Mouse (Mus musculus): ENCODE measurements around the gene Wipf3. TPM values are rescaled to one million over a fixed set of nuclear protein-coding genes. Genes with fewer than 3 reads are reported as not detected.

The Wipf3 gene
- polyA plus RNA-seq, 1 experiment from 2014 or later = 0.72 TPM

DNA sequence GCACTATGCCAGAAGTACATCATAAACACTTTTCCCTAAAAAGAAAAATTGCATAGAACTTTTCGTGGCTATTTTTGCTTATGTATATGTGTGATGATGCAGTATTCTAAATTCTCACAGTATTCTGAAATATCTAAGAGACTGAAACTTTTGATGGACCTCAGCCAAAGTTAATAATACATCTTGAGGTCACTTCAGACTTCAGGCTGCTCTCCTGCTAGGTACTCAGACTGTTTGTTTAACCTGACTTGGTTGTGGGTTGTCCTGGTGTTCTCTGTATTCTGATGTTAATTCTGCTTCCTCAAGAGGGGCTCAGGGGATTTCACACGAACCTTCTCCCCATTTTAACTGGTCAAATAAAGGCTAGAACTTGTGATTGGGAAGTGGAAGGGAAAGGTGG lies 24.5 kb upstream of the Wipf3 start:
- WGBS = 68% methylated on average over 2 of the region's 2 CpGs
- H3K9me3 ChIP-seq = no peaks in the 10 kb centered on the region
- no peak overlapping the region for H3K4me3 ChIP-seq
- DNase-seq (ENCODE audit: extremely low spot score, low spot score) = no peak
- no peaks in the 10 kb centered on the region for H3K27me3 ChIP-seq (ENCODE audit: poor library complexity, severe bottlenecking)
- no peak overlapping the region for H3K27ac ChIP-seq
- H3K4me1 ChIP-seq = peaks cover 5% of the 10 kb centered on the region; the same call in 1 of the 2 replicates
- no peaks in the 10 kb centered on the region for H3K36me3 ChIP-seq (replicated peaks)

DNA sequence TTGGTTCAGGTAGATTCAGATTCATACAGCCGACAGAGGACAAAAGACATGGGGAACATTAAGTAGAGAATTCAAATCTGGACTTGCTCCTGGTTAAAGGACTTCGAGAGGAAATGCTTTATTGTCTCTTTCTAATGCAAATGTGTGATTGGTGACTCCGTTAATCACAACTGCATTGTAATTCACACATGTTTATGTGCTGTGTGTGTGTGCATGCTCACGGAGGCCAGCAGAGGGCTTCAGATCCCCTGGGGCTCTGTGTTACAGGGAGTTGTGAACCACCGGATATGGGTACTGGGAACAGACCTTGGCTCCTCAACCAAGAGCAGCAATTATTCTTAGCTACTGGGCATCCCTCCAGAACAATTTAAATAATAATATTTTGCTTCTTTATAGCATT lies 23.3 kb upstream of the Wipf3 start:
- Histone ChIP-seq H3K27me3 (ENCODE audit: poor library complexity, severe bottlenecking) (no peaks in the 10 kb centered on the region), H3K27ac (no peak overlapping the region), H3K36me3 (replicated peaks) (no peaks in the 10 kb centered on the region), H3K4me3 (no peak overlapping the region), H3K9me3 (no peaks in the 10 kb centered on the region), H3K4me1 (peaks cover 5% of the 10 kb centered on the region; the same call in 1 of the 2 replicates)
- no peak for DNase-seq (ENCODE audit: extremely low spot score, low spot score)
- WGBS = 92% methylated on average over 5 of the region's 5 CpGs

GRCm38 (mm10) chr6:54409271-54409670 lies 20.1 kb upstream of the Wipf3 start:
- Histone ChIP-seq H3K4me3 (no peak overlapping the region), H3K4me1 (peaks cover 5% of the 10 kb centered on the region; the same call in 1 of the 2 replicates), H3K9me3 (no peaks in the 10 kb centered on the region), H3K27me3 (ENCODE audit: poor library complexity, severe bottlenecking) (no peaks in the 10 kb centered on the region), H3K36me3 (replicated peaks) (no peaks in the 10 kb centered on the region), H3K27ac (no peak overlapping the region)
- no peak for DNase-seq (ENCODE audit: extremely low spot score, low spot score)
- 58% methylated on average over 6 of the region's 6 CpGs for WGBS

- 85% methylated on average over 4 of the region's 4 CpGs for WGBS
- no peak for DNase-seq (ENCODE audit: extremely low spot score, low spot score)
- Histone ChIP-seq H3K27ac (no peak overlapping the region), H3K9me3 (no peaks in the 10 kb centered on the region), H3K4me1 (peaks cover 5% of the 10 kb centered on the region; the same call in 1 of the 2 replicates), H3K27me3 (ENCODE audit: poor library complexity, severe bottlenecking) (no peaks in the 10 kb centered on the region), H3K36me3 (replicated peaks) (no peaks in the 10 kb centered on the region), H3K4me3 (no peak overlapping the region)
These were observed 19.0 kb upstream of the Wipf3 start for GRCm38 (mm10) chr6:54410451-54410850.

DNA sequence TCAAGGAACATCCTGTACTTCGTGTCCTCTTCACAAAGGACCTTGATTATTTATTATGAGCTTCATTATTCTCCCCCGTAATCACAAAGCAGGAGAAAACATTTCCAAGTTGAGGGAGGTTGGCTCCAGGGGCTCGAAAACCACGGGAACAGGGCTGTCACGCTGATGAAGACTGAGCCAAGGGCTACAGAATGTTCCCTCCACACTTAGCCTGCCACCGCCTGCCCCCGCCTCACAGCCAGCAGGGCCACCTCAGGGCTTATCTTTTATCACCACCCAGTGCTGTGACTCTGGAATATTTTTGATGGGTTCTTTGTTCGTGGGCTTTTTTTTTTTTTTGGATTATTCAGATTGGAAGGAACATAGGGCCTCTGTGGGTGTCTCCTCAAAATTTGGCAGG lies 17.8 kb upstream of the Wipf3 start:
- Histone ChIP-seq H3K4me1 (peaks cover 7% of the 10 kb centered on the region), H3K36me3 (replicated peaks) (no peaks in the 10 kb centered on the region), H3K9me3 (no peaks in the 10 kb centered on the region), H3K27me3 (ENCODE audit: poor library complexity, severe bottlenecking) (no peaks in the 10 kb centered on the region), H3K4me3 (no peak overlapping the region), H3K27ac (no peak overlapping the region)
- 89% methylated on average over 8 of the region's 8 CpGs for WGBS
- no peak for DNase-seq (ENCODE audit: extremely low spot score, low spot score)

DNA sequence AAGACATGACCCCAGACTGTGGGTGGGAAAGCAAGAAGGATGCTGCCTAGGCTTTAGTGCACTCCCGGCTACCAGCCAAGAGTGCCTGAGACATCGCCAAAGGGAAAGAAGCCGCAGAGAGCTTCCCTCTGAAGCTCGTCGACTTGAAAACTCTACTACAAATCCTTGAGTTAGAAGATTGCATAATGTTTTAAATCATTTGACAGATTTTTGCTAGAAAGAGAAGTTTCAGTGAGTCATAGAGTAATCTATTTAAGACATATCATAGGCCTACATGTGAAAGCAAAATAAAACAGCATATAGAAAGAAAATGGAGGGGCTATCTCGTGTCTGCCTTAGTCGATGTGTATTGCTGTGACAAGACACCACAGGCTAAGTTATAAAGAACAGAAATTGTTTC lies 16.5 kb upstream of the Wipf3 start:
- Histone ChIP-seq H3K9me3 (no peaks in the 10 kb centered on the region), H3K4me3 (no peak overlapping the region), H3K27me3 (ENCODE audit: poor library complexity, severe bottlenecking) (no peaks in the 10 kb centered on the region), H3K36me3 (replicated peaks) (no peaks in the 10 kb centered on the region), H3K4me1 (peaks cover 13% of the 10 kb centered on the region), H3K27ac (no peak overlapping the region)
- WGBS = 92% methylated on average over 7 of the region's 7 CpGs
- no peak for DNase-seq (ENCODE audit: extremely low spot score, low spot score)

GRCm38 (mm10) chr6:54425230-54425629 lies 4.2 kb upstream of the Wipf3 start:
- Histone ChIP-seq H3K4me1 (peaks cover 31% of the 10 kb centered on the region), H3K27ac (no peak overlapping the region), H3K27me3 (ENCODE audit: poor library complexity, severe bottlenecking) (peaks cover 36% of the 10 kb centered on the region), H3K4me3 (no peak overlapping the region), H3K9me3 (no peaks in the 10 kb centered on the region), H3K36me3 (replicated peaks) (no peaks in the 10 kb centered on the region)
- WGBS = 92% methylated on average over 8 of the region's 8 CpGs
- no peak for DNase-seq (ENCODE audit: extremely low spot score, low spot score)

- H3K27me3 ChIP-seq (ENCODE audit: poor library complexity, severe bottlenecking) = peaks cover 62% of the 10 kb centered on the region
- H3K36me3 ChIP-seq (replicated peaks) = no peaks in the 10 kb centered on the region
- 7% methylated on average over 14 of the region's 14 CpGs for WGBS
- H3K4me1 ChIP-seq = peaks cover 44% of the 10 kb centered on the region
- H3K27ac ChIP-seq = peak overlapping the region; percentile 82
- no peaks in the 10 kb centered on the region for H3K9me3 ChIP-seq
- DNase-seq (ENCODE audit: extremely low spot score, low spot score) = no peak
- peak overlapping the region; percentile 73 for H3K4me3 ChIP-seq
These were observed 455 bp upstream of the Wipf3 start for GRCm38 (mm10) chr6:54428850-54429446.

DNA sequence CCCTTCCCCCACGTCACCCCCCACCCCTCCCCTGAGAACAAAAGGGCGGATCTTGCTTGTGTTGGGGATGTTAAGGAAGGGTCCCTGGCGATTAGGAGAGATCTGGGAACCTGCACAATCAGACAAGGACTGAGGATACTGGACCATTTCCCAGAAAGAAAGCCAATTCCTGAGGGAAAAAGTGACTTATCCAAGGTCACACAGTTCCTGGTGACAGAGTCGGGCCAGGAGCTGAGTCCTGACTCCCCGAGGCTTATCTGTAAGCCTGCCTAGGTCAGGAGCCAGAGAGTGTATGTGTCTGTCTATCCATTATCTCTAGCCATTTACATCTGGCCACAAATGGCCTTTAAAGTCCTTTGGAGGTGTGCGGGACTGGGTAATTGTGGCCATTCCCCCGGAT lies 818 bp downstream of the Wipf3 start:
- Histone ChIP-seq H3K27ac (peak overlapping the region; percentile 82), H3K36me3 (replicated peaks) (no peaks in the 10 kb centered on the region), H3K27me3 (ENCODE audit: poor library complexity, severe bottlenecking) (peaks cover 62% of the 10 kb centered on the region), H3K4me1 (peaks cover 56% of the 10 kb centered on the region), H3K4me3 (peak overlapping the region; percentile 73), H3K9me3 (no peaks in the 10 kb centered on the region)
- WGBS = 37% methylated on average over 7 of the region's 7 CpGs
- no peak for DNase-seq (ENCODE audit: extremely low spot score, low spot score)

DNA sequence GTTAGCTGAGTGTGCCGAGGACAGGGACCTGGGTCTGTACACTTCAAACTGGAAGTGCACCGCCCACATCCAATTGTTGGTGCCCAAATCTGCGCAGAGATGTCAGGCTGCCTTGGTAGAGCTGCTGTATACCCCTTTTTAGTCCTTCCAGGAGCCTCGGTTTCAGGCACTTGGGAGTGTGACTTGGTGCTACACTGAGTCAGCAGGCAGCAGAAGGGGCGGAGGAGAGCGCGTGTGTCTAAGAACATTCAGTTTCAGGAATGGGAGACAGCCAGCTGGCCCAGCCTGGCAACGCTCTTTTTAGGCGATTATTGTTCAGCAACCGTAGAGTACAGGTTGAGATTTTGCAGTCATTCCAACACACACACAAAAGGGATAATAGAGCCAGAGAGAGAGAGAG lies 2.4 kb downstream of the Wipf3 start:
- peaks cover 69% of the 10 kb centered on the region for H3K4me1 ChIP-seq
- no peak overlapping the region for H3K4me3 ChIP-seq
- peaks cover 62% of the 10 kb centered on the region for H3K27me3 ChIP-seq (ENCODE audit: poor library complexity, severe bottlenecking)
- H3K36me3 ChIP-seq (replicated peaks) = no peaks in the 10 kb centered on the region
- H3K9me3 ChIP-seq = no peaks in the 10 kb centered on the region
- DNase-seq (ENCODE audit: extremely low spot score, low spot score) = no peak
- no peak overlapping the region for H3K27ac ChIP-seq
- 61% methylated on average over 10 of the region's 10 CpGs for WGBS

- H3K4me1 ChIP-seq = peaks cover 68% of the 10 kb centered on the region
- H3K36me3 ChIP-seq (replicated peaks) = no peaks in the 10 kb centered on the region
- H3K4me3 ChIP-seq = no peak overlapping the region
- H3K27me3 ChIP-seq (ENCODE audit: poor library complexity, severe bottlenecking) = peaks cover 59% of the 10 kb centered on the region
- no peaks in the 10 kb centered on the region for H3K9me3 ChIP-seq
- no peak overlapping the region for H3K27ac ChIP-seq
- 82% methylated on average over 9 of the region's 9 CpGs for WGBS
- DNase-seq (ENCODE audit: extremely low spot score, low spot score) = no peak
These were observed 2.8 kb downstream of the Wipf3 start for GRCm38 (mm10) chr6:54432191-54432590.

DNA sequence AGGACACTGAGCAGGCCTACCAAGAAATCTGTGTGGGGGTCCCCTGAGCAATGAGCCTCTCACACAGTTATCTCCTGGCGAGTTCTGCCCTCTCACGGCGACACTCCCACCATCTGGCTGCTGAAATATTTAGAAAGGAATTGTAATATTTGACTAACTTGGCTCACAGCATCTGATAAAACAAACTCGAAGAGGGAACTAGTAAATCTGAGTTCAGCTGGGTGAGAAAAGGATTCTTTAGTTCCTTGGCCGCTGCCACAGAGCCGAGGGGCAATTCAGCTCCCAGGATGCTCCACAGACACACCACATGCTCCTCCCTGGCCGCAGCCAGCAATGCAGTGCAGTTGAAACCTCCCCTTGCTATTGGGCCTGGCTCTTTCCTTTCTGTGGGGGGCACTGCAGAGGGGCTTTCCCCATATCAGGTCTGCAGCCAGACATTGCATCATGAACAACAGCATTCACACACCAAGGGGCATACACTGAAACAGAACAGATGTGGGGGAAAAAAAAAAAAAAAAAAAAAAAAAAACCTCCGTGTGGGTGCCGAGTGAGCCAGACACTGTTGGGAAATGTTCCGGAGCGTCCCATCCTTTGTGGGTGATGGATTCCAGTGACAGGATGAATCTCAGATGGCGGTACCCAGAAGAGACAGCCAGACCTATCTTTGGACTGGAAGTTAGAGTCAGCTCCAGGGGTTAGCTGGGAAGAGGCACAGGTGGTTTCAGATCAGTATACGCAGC lies 3.6 kb downstream of the Wipf3 start:
- Histone ChIP-seq H3K27me3 (ENCODE audit: poor library complexity, severe bottlenecking) (peaks cover 51% of the 10 kb centered on the region), H3K4me3 (no peak overlapping the region), H3K9me3 (no peaks in the 10 kb centered on the region), H3K4me1 (peaks cover 66% of the 10 kb centered on the region), H3K27ac (no peak overlapping the region), H3K36me3 (replicated peaks) (no peaks in the 10 kb centered on the region)
- DNase-seq (ENCODE audit: extremely low spot score, low spot score) = no peak
- WGBS = 79% methylated on average over 13 of the region's 13 CpGs

DNA sequence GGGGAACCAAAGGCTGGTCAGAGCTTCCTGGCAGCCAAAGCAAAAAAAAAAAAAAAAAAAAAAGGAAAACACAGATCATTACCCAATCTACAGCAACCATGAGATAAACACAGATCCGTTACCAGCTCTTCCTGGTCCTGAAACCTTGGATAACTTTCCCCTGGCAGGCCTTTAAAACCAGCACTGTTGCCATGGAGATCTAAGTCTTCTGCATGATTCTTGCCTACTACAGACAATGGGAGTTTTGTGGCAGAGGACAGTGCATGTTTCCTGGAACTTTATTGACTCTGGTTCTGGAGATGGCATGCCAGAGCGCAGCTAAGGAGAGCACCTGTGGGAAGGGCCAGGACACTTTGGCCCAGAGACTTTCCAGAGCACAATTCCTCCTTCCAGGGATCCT lies 4.8 kb downstream of the Wipf3 start:
- Histone ChIP-seq H3K4me1 (peaks cover 59% of the 10 kb centered on the region), H3K27me3 (ENCODE audit: poor library complexity, severe bottlenecking) (peaks cover 40% of the 10 kb centered on the region), H3K4me3 (no peak overlapping the region), H3K27ac (no peak overlapping the region), H3K9me3 (no peaks in the 10 kb centered on the region), H3K36me3 (replicated peaks) (no peaks in the 10 kb centered on the region)
- 67% methylated on average over 2 of the region's 2 CpGs for WGBS
- no peak for DNase-seq (ENCODE audit: extremely low spot score, low spot score)
